Mouse (Mus musculus) CD4-positive, CD25-positive, alpha-beta regulatory T cell, adult 4 months (primary cell): ENCODE results near the gene Myo15b. TPM values are rescaled to one million over a fixed set of nuclear protein-coding genes. Genes with fewer than 3 reads are reported as not detected.

Experiments
- polyA plus RNA-seq, 2 experiments: library from polyadenylated mRNA; unstranded; fragments of 100-300 nt; shearing (Covaris generic); gene quantifications; one replicate each; pipeline ENCODE4 v1.2.1; 2017

The Myo15b gene
- polyA plus RNA-seq, 2 experiments from 2014 or later, result not detected

Other genes starting within 250 kb of the Myo15b start
- gene Mif4gd, start 245.4 kb upstream of the Myo15b start, polyA plus RNA-seq, result 100 to 1,000 TPM; 208 to 251 TPM
- gene Slc25a19, start 230.1 kb upstream of the Myo15b start, polyA plus RNA-seq, result 10 to 100 TPM; 93.6 to 98.8 TPM
- gene Grb2, start 149.8 kb upstream of the Myo15b start, polyA plus RNA-seq, result 10 to 100 TPM; 28.8 to 30.9 TPM
- gene Tmem94, start 93.0 kb upstream of the Myo15b start, polyA plus RNA-seq, result 10 to 100 TPM in 1 of 2 experiments, 1 to 10 TPM in 1; 8.5 to 17.5 TPM
- under 1 TPM; 0.69 to 0.85 TPM for gene Caskin2, start 44.8 kb upstream of the Myo15b start, polyA plus RNA-seq
- 10 to 100 TPM; 11.0 to 16.2 TPM for gene Tsen54, start 43.7 kb upstream of the Myo15b start, polyA plus RNA-seq
- gene Llgl2, start 34.4 kb upstream of the Myo15b start, polyA plus RNA-seq, result 10 to 100 TPM in 1 of 2 experiments, 1 to 10 TPM in 1; 7.9 to 11.1 TPM
- 1 to 10 TPM in 1 of 2 experiments, under 1 TPM in 1; 0.94 to 1.5 TPM for gene Smim5, start 41.6 kb downstream of the Myo15b start, polyA plus RNA-seq
- 1 to 10 TPM; 1.9 to 2.8 TPM for gene Smim6, start 53.6 kb downstream of the Myo15b start, polyA plus RNA-seq
- gene Sap30bp, start 74.9 kb downstream of the Myo15b start, polyA plus RNA-seq, result 10 to 100 TPM; 42.0 to 46.9 TPM
- gene Recql5, start 75.1 kb downstream of the Myo15b start, polyA plus RNA-seq, result 10 to 100 TPM; 21.9 to 41.9 TPM
- not detected for gene Itgb4, start 116.3 kb downstream of the Myo15b start, polyA plus RNA-seq
- 10 to 100 TPM; 13.1 to 18.4 TPM for gene Galk1, start 154.3 kb downstream of the Myo15b start, polyA plus RNA-seq
- 1,000 to 10,000 TPM; 1,562 to 1,754 TPM for gene H3f3b, start 169.6 kb downstream of the Myo15b start, polyA plus RNA-seq
- 10 to 100 TPM; 10.4 to 16.1 TPM for gene Unk, start 171.9 kb downstream of the Myo15b start, polyA plus RNA-seq
- 100 to 1,000 TPM in 1 of 2 experiments, 10 to 100 TPM in 1; 73.8 to 138 TPM for gene Unc13d, start 219.6 kb downstream of the Myo15b start, polyA plus RNA-seq
- gene Wbp2, start 228.6 kb downstream of the Myo15b start, polyA plus RNA-seq, result 100 to 1,000 TPM; 133 to 265 TPM